Mouse (Mus musculus): Measurements from ENCODE around the gene Trhr2. TPM values are rescaled to one million over a fixed set of nuclear protein-coding genes. Genes with fewer than 3 reads are reported as not detected.

Trhr2 gene
- polyA plus RNA-seq, 1 experiment from 2014 or later, result not detected

- no peaks in the 10 kb centered on the region for H3K36me3 ChIP-seq (ENCODE audit: control insufficient read depth, insufficient read depth, low read length)
- ATAC-seq (ENCODE audit: insufficient read depth, low FRiP score, low TSS enrichment) (no peak), DNase-seq (ENCODE audit: low spot score) (no peak)
- no peak overlapping the region for H3K27ac ChIP-seq (ENCODE audit: low read depth, low read length)
- H3K9ac ChIP-seq (ENCODE audit: low read length), result no peak overlapping the region
- no peak overlapping the region for H3K4me3 ChIP-seq (ENCODE audit: low read depth, low read length)
- WGBS, result 78% methylated on average over 15 of the region's 15 CpGs
- no peaks in the 10 kb centered on the region for H3K9me3 ChIP-seq (ENCODE audit: control insufficient read depth, low read length)
- no peaks in the 10 kb centered on the region for H3K4me1 ChIP-seq (ENCODE audit: control insufficient read depth, insufficient read depth, low read length)
- H3K4me2 ChIP-seq (ENCODE audit: low read depth), result no peak overlapping the region
- H3K27me3 ChIP-seq (ENCODE audit: control insufficient read depth, insufficient read depth, low read length), result no peaks in the 10 kb centered on the region
Observed at GRCm38 (mm10) chr8:122359111-122359775, 1.3 kb downstream of the Trhr2 start.

- Histone ChIP-seq H3K9ac (ENCODE audit: low read length) (no peak overlapping the region), H3K9me3 (ENCODE audit: control insufficient read depth, low read length) (no peaks in the 10 kb centered on the region), H3K4me1 (ENCODE audit: control insufficient read depth, insufficient read depth, low read length) (no peaks in the 10 kb centered on the region), H3K4me2 (ENCODE audit: low read depth) (no peak overlapping the region), H3K27me3 (ENCODE audit: control insufficient read depth, insufficient read depth, low read length) (no peaks in the 10 kb centered on the region), H3K27ac (ENCODE audit: low read depth, low read length) (no peak overlapping the region), H3K36me3 (ENCODE audit: control insufficient read depth, insufficient read depth, low read length) (no peaks in the 10 kb centered on the region), H3K4me3 (ENCODE audit: low read depth, low read length) (no peak overlapping the region)
- 83% methylated on average over 5 of the region's 5 CpGs for WGBS
- DNase-seq (ENCODE audit: low spot score) (no peak), ATAC-seq (ENCODE audit: insufficient read depth, low FRiP score, low TSS enrichment) (no peak)
Observed at GRCm38 (mm10) chr8:122357641-122358040, 2.9 kb downstream of the Trhr2 start.

- Histone ChIP-seq H3K36me3 (ENCODE audit: control insufficient read depth, insufficient read depth, low read length) (no peaks in the 10 kb centered on the region), H3K9me3 (ENCODE audit: control insufficient read depth, low read length) (no peaks in the 10 kb centered on the region), H3K27me3 (ENCODE audit: control insufficient read depth, insufficient read depth, low read length) (no peaks in the 10 kb centered on the region), H3K27ac (ENCODE audit: low read depth, low read length) (no peak overlapping the region), H3K4me1 (ENCODE audit: control insufficient read depth, insufficient read depth, low read length) (no peaks in the 10 kb centered on the region), H3K9ac (ENCODE audit: low read length) (no peak overlapping the region), H3K4me3 (ENCODE audit: low read depth, low read length) (no peak overlapping the region), H3K4me2 (ENCODE audit: low read depth) (no peak overlapping the region)
- WGBS, result 58% methylated on average over 11 of the region's 11 CpGs
- no peak for ATAC-seq (ENCODE audit: insufficient read depth, low FRiP score, low TSS enrichment)
- DNase-seq (ENCODE audit: low spot score), result no peak
Observed at GRCm38 (mm10) chr8:122357202-122357601, 3.3 kb downstream of the Trhr2 start.

GRCm38 (mm10) chr8:122355642-122356606, 4.6 kb downstream of the Trhr2 start:
- ATAC-seq (ENCODE audit: insufficient read depth, low FRiP score, low TSS enrichment) (no peak), DNase-seq (ENCODE audit: low spot score) (no peak)
- Histone ChIP-seq H3K4me3 (ENCODE audit: low read depth, low read length) (no peak overlapping the region), H3K9me3 (ENCODE audit: control insufficient read depth, low read length) (no peaks in the 10 kb centered on the region), H3K27me3 (ENCODE audit: control insufficient read depth, insufficient read depth, low read length) (no peaks in the 10 kb centered on the region), H3K4me2 (ENCODE audit: low read depth) (no peak overlapping the region), H3K9ac (ENCODE audit: low read length) (no peak overlapping the region), H3K27ac (ENCODE audit: low read depth, low read length) (no peak overlapping the region), H3K36me3 (ENCODE audit: control insufficient read depth, insufficient read depth, low read length) (no peaks in the 10 kb centered on the region), H3K4me1 (ENCODE audit: control insufficient read depth, insufficient read depth, low read length) (no peaks in the 10 kb centered on the region)
- WGBS, result 74% methylated on average over 9 of the region's 9 CpGs

GRCm38 (mm10) chr8:122354157-122354556, 6.4 kb downstream of the Trhr2 start:
- H3K27me3 ChIP-seq (ENCODE audit: control insufficient read depth, insufficient read depth, low read length), result no peaks in the 10 kb centered on the region; the same call in 1 of the 2 replicates
- WGBS, result 88% methylated on average over 8 of the region's 8 CpGs
- no peak overlapping the region for H3K9ac ChIP-seq (ENCODE audit: low read length)
- H3K4me1 ChIP-seq (ENCODE audit: control insufficient read depth, insufficient read depth, low read length), result no peaks in the 10 kb centered on the region
- no peaks in the 10 kb centered on the region for H3K9me3 ChIP-seq (ENCODE audit: control insufficient read depth, low read length)
- H3K36me3 ChIP-seq (ENCODE audit: control insufficient read depth, insufficient read depth, low read length), result no peaks in the 10 kb centered on the region
- no peak overlapping the region for H3K27ac ChIP-seq (ENCODE audit: low read depth, low read length)
- ATAC-seq (ENCODE audit: insufficient read depth, low FRiP score, low TSS enrichment) (no peak), DNase-seq (ENCODE audit: low spot score) (no peak)
- H3K4me3 ChIP-seq (ENCODE audit: low read depth, low read length), result no peak overlapping the region
- no peak overlapping the region for H3K4me2 ChIP-seq (ENCODE audit: low read depth)

GRCm38 (mm10) chr8:122350309-122351089, 10.0 kb downstream of the Trhr2 start:
- no peaks in the 10 kb centered on the region; the same call in 1 of the 2 replicates for H3K27me3 ChIP-seq (ENCODE audit: control insufficient read depth, insufficient read depth, low read length)
- no peak overlapping the region for H3K4me3 ChIP-seq (ENCODE audit: low read depth, low read length)
- WGBS, result 44% methylated on average over 11 of the region's 11 CpGs
- H3K9ac ChIP-seq (ENCODE audit: low read length), result no peak overlapping the region
- H3K36me3 ChIP-seq (ENCODE audit: control insufficient read depth, insufficient read depth, low read length), result no peaks in the 10 kb centered on the region
- H3K4me2 ChIP-seq (ENCODE audit: low read depth), result no peak overlapping the region
- H3K4me1 ChIP-seq (ENCODE audit: control insufficient read depth, insufficient read depth, low read length), result no peaks in the 10 kb centered on the region
- DNase-seq (ENCODE audit: low spot score) (no peak), ATAC-seq (ENCODE audit: insufficient read depth, low FRiP score, low TSS enrichment) (no peak)
- no peak overlapping the region for H3K27ac ChIP-seq (ENCODE audit: low read depth, low read length)
- H3K9me3 ChIP-seq (ENCODE audit: control insufficient read depth, low read length), result no peaks in the 10 kb centered on the region

- Histone ChIP-seq H3K4me1 (ENCODE audit: control insufficient read depth, insufficient read depth, low read length) (no peaks in the 10 kb centered on the region), H3K9ac (ENCODE audit: low read length) (no peak overlapping the region), H3K36me3 (ENCODE audit: control insufficient read depth, insufficient read depth, low read length) (no peaks in the 10 kb centered on the region), H3K4me2 (ENCODE audit: low read depth) (no peak overlapping the region), H3K4me3 (ENCODE audit: low read depth, low read length) (no peak overlapping the region), H3K9me3 (ENCODE audit: control insufficient read depth, low read length) (no peaks in the 10 kb centered on the region), H3K27me3 (ENCODE audit: control insufficient read depth, insufficient read depth, low read length) (peaks cover under 1% of the 10 kb centered on the region; the same call in 1 of the 2 replicates), H3K27ac (ENCODE audit: low read depth, low read length) (no peak overlapping the region)
- DNase-seq (ENCODE audit: low spot score) (no peak), ATAC-seq (ENCODE audit: insufficient read depth, low FRiP score, low TSS enrichment) (no peak)
- 40% methylated on average over 15 of the region's 15 CpGs for WGBS
Observed at GRCm38 (mm10) chr8:122349357-122350297, 10.9 kb downstream of the Trhr2 start.

All from neural tube, embryonic 11.5 days (tissue).